Mouse (Mus musculus) midbrain, embryonic 12.5 days (tissue): Measurements from ENCODE around the gene Dock1. TPM values are rescaled to one million over a fixed set of nuclear protein-coding genes. Genes with fewer than 3 reads are reported as not detected.

Experiments used
- ATAC-seq: fragments of 200-750 bp; cut with Nextera tagmentation; 2 replicates; pipeline ENCODE4 v1.8.0; 2017; ENCODE audit warnings: low read depth, moderate TSS enrichment, moderate library complexity; ENCODE audit not compliant: low FRiP score
- H3K27ac ChIP-seq: fragments of 300-500 bp; sonication (generic); replicated peaks from 2 replicates; pipeline ENCODE4 v1.5.1; 2016; ENCODE audit warnings: mild to moderate bottlenecking
- H3K27me3 ChIP-seq: fragments of 300-500 bp; sonication (generic); 2 replicates; pipeline ENCODE4 v1.6.1; 2016; ENCODE audit warnings: mild to moderate bottlenecking
- H3K36me3 ChIP-seq: fragments of 300-500 bp; sonication (generic); 2 replicates; pipeline ENCODE4 v1.6.1; 2016
- H3K4me1 ChIP-seq: fragments of 300-500 bp; sonication (generic); 2 replicates; pipeline ENCODE4 v1.6.1; 2016
- H3K4me2 ChIP-seq: fragments of 300-500 bp; sonication (generic); replicated peaks from 2 replicates; pipeline ENCODE4 v1.6.1; 2016; ENCODE audit warnings: mild to moderate bottlenecking, moderate library complexity
- H3K4me3 ChIP-seq: fragments of 300-500 bp; sonication (generic); 2 replicates; pipeline ENCODE4 v1.5.1; 2016; ENCODE audit warnings: mild to moderate bottlenecking
- H3K9ac ChIP-seq: fragments of 300-500 bp; sonication (generic); replicated peaks from 2 replicates; pipeline ENCODE4 v1.6.1; 2016; ENCODE audit warnings: mild to moderate bottlenecking, moderate library complexity
- H3K9me3 ChIP-seq: fragments of 300-500 bp; sonication (generic); 2 replicates; pipeline ENCODE4 v1.6.1; 2016; ENCODE audit warnings: mild to moderate bottlenecking
- WGBS: fragments of 180-500 bp; shearing (Covaris S2); methylation state at CpG from one replicate; pipeline ENCODE4 v1.1.7; 2016; 5-methylcytosine and 5-hydroxymethylcytosine counted together
- polyA plus RNA-seq: library from polyadenylated mRNA; unstranded; fragments of >200 nt; fragmentation: Nextera tagmentation; extraction: Ambion mirVana; gene quantifications from 2 replicates; pipeline ENCODE4 v1.2.1, GENCODE M21; 2016

Gene Dock1
- polyA plus RNA-seq, 1 experiment from 2014 or later = 18.4 TPM

- Histone ChIP-seq H3K9me3 (no peaks in the 10 kb centered on the region), H3K36me3 (no peaks in the 10 kb centered on the region), H3K4me2 (no peak overlapping the region), H3K9ac (no peak overlapping the region), H3K27ac (no peak overlapping the region), H3K4me3 (no peak overlapping the region), H3K4me1 (peaks cover 20% of the 10 kb centered on the region), H3K27me3 (0 out of 2 replicates have a peak, but pooled peaks cover 4% of the 10 kb centered on the region)
- no peak for ATAC-seq
- 88% methylated on average over 5 of the region's 5 CpGs for WGBS
Measured at GRCm38 (mm10) chr7:134726530-134727258, 56.2 kb downstream of the Dock1 start.

GRCm38 (mm10) chr7:134729348-134729747 lies 58.9 kb downstream of the Dock1 start:
- Histone ChIP-seq H3K27me3 (0 out of 2 replicates have a peak, but pooled peaks cover 4% of the 10 kb centered on the region), H3K4me2 (no peak overlapping the region), H3K4me1 (peaks cover 16% of the 10 kb centered on the region), H3K4me3 (no peak overlapping the region), H3K36me3 (no peaks in the 10 kb centered on the region), H3K9me3 (no peaks in the 10 kb centered on the region), H3K27ac (no peak overlapping the region), H3K9ac (no peak overlapping the region)
- ATAC-seq = no peak

DNA sequence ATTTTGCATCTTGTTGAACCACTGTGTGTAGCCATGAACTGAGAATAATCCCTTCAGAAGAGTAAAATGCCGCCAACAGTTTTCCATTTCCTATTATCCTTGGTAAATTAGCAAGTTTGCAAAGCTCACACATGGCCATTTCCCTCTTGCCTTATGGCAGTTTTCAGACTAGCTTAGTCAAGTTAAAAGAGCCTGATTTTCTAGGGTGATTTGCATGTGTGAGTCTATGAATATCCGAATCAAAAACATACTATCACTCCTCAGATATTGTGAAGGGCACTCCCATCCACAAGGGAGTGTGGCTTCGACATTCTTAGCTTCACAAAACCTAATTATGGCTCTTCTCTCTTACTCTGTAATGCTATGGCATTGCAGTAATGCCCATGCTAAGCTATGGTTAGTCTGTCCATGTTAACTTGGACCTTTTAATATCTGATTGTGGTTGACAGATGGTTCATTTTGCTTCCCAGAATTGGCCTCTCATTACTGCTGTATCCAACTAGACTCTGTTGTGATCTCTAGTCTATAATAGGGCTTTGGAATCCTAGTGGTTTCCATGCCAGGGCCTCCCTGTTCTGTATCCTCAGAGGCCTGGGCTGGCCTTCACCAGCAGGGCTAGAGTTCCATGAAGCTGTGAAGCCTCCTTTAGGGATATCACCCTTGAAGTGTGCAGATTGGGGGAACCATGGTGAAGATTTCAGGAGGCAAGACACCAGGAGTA lies 60.1 kb downstream of the Dock1 start:
- 91% methylated on average over 3 of the region's 3 CpGs for WGBS
- H3K9ac ChIP-seq = no peak overlapping the region
- H3K27me3 ChIP-seq = 0 out of 2 replicates have a peak, but pooled peaks cover 4% of the 10 kb centered on the region
- no peak overlapping the region for H3K4me2 ChIP-seq
- H3K27ac ChIP-seq = no peak overlapping the region
- no peak overlapping the region for H3K4me3 ChIP-seq
- H3K4me1 ChIP-seq = peaks cover 3% of the 10 kb centered on the region; the same call in 1 of the 2 replicates
- no peak for ATAC-seq
- H3K36me3 ChIP-seq = no peaks in the 10 kb centered on the region
- no peaks in the 10 kb centered on the region for H3K9me3 ChIP-seq

- WGBS = 100% methylated on average over 4 of the region's 4 CpGs
- H3K36me3 ChIP-seq = peaks cover 8% of the 10 kb centered on the region; the same call in 1 of the 2 replicates
- H3K27ac ChIP-seq = no peak overlapping the region
- H3K4me3 ChIP-seq = no peak overlapping the region
- no peaks in the 10 kb centered on the region for H3K9me3 ChIP-seq
- H3K4me2 ChIP-seq = no peak overlapping the region
- no peak overlapping the region for H3K9ac ChIP-seq
- ATAC-seq = no peak
- H3K4me1 ChIP-seq = peaks cover 4% of the 10 kb centered on the region; the same call in 1 of the 2 replicates
- H3K27me3 ChIP-seq = no peaks in the 10 kb centered on the region
Measured at GRCm38 (mm10) chr7:134747059-134747458, 76.6 kb downstream of the Dock1 start.

DNA sequence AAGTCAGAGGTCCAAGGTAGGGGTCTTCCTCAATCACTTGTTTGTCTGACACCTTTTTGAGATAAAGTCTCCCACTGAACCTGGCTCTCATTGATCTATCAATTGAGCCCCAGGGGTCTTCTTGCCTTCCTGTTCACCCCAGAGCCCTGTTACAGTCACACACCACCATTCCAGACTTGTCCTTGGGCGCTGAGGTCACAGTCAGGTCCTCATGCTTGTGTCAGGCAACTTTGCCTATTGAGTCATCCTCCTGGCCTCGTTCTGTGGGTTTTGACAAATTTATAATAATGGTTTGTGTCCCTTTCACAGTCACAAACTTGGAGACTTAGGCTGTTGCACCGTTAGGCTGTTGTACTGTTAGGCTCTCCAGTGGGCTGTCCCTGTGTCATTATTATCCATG lies 77.9 kb downstream of the Dock1 start:
- Histone ChIP-seq H3K9ac (no peak overlapping the region), H3K9me3 (no peaks in the 10 kb centered on the region), H3K27me3 (no peaks in the 10 kb centered on the region), H3K4me3 (no peak overlapping the region), H3K27ac (no peak overlapping the region), H3K4me1 (peaks cover 10% of the 10 kb centered on the region), H3K4me2 (no peak overlapping the region), H3K36me3 (peaks cover 8% of the 10 kb centered on the region; the same call in 1 of the 2 replicates)
- 89% methylated on average over 3 of the region's 3 CpGs for WGBS
- no peak for ATAC-seq

DNA sequence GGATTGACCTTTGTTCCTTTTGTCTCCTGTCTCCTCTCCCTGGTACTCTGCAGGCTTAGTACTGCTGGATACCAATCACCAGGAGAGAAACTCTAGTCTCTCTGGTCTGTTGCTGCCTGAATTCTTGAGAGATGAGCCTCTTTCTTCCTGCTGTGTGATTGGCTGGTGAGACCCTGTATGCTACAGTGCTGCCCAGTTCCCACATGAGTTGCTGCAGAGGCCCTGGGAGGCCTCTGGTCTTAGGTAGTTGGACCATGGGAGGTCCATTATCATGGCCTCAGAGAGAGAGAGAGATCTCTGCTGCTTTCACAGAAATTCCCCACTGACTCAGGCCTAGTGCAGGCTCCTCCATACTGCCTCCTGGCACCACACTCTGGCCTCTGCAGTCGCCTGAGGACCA lies 79.2 kb downstream of the Dock1 start:
- no peak overlapping the region for H3K4me2 ChIP-seq
- no peaks in the 10 kb centered on the region for H3K27me3 ChIP-seq
- no peaks in the 10 kb centered on the region for H3K9me3 ChIP-seq
- no peak overlapping the region for H3K9ac ChIP-seq
- no peak overlapping the region for H3K27ac ChIP-seq
- no peak for ATAC-seq
- H3K36me3 ChIP-seq = peaks cover 6% of the 10 kb centered on the region; the same call in 1 of the 2 replicates
- H3K4me3 ChIP-seq = no peak overlapping the region
- 78% methylated on average over 1 of the region's 1 CpGs for WGBS
- peaks cover 10% of the 10 kb centered on the region for H3K4me1 ChIP-seq

GRCm38 (mm10) chr7:134751496-134751895 lies 81.0 kb downstream of the Dock1 start:
- Histone ChIP-seq H3K27me3 (no peaks in the 10 kb centered on the region), H3K9ac (no peak overlapping the region), H3K4me1 (peaks cover 10% of the 10 kb centered on the region), H3K4me2 (no peak overlapping the region), H3K36me3 (peaks cover 5% of the 10 kb centered on the region; the same call in 1 of the 2 replicates), H3K9me3 (no peaks in the 10 kb centered on the region), H3K4me3 (no peak overlapping the region), H3K27ac (no peak overlapping the region)
- no peak for ATAC-seq
- WGBS = 82% methylated on average over 3 of the region's 3 CpGs

GRCm38 (mm10) chr7:134753417-134753816 lies 83.0 kb downstream of the Dock1 start:
- no peak for ATAC-seq
- no peak overlapping the region for H3K9ac ChIP-seq
- no peak overlapping the region for H3K27ac ChIP-seq
- peaks cover 10% of the 10 kb centered on the region for H3K4me1 ChIP-seq
- no peaks in the 10 kb centered on the region for H3K27me3 ChIP-seq
- no peak overlapping the region for H3K4me3 ChIP-seq
- no peak overlapping the region for H3K4me2 ChIP-seq
- 66% methylated on average over 5 of the region's 5 CpGs for WGBS
- no peaks in the 10 kb centered on the region for H3K36me3 ChIP-seq
- H3K9me3 ChIP-seq = no peaks in the 10 kb centered on the region

- peaks cover 6% of the 10 kb centered on the region; the same call in 1 of the 2 replicates for H3K4me1 ChIP-seq
- H3K27ac ChIP-seq = no peak overlapping the region
- H3K27me3 ChIP-seq = no peaks in the 10 kb centered on the region
- no peak overlapping the region for H3K4me2 ChIP-seq
- no peaks in the 10 kb centered on the region for H3K9me3 ChIP-seq
- no peaks in the 10 kb centered on the region for H3K36me3 ChIP-seq
- ATAC-seq = no peak
- no peak overlapping the region for H3K4me3 ChIP-seq
- 89% methylated on average over 7 of the region's 7 CpGs for WGBS
- no peak overlapping the region for H3K9ac ChIP-seq
Measured at GRCm38 (mm10) chr7:134757605-134758004, 87.2 kb downstream of the Dock1 start.

DNA sequence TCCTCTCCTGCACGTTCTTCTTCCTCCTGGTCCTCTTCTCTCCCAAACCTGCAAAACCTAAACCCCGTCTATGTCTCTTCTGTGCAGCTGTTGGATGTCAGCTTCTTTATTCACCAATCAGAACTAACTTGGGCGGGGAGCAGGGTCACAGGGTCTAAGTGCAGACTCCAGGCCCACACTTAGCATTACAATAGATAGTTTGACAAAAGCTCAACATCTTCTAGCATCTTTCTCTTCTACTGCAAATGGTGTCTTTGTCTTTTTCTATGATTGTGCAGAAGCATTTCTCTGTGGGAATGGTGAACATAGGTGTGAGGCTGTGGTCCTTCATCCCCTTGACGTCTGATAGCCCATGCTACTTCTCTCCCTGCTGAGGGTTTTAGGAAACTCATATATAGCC lies 91.3 kb downstream of the Dock1 start:
- Histone ChIP-seq H3K4me2 (no peak overlapping the region), H3K4me3 (no peak overlapping the region), H3K27me3 (no peaks in the 10 kb centered on the region), H3K9me3 (no peaks in the 10 kb centered on the region), H3K9ac (no peak overlapping the region), H3K27ac (no peak overlapping the region), H3K4me1 (no peaks in the 10 kb centered on the region), H3K36me3 (peaks cover 4% of the 10 kb centered on the region; the same call in 1 of the 2 replicates)
- no peak for ATAC-seq
- WGBS = 43% methylated on average over 4 of the region's 4 CpGs

DNA sequence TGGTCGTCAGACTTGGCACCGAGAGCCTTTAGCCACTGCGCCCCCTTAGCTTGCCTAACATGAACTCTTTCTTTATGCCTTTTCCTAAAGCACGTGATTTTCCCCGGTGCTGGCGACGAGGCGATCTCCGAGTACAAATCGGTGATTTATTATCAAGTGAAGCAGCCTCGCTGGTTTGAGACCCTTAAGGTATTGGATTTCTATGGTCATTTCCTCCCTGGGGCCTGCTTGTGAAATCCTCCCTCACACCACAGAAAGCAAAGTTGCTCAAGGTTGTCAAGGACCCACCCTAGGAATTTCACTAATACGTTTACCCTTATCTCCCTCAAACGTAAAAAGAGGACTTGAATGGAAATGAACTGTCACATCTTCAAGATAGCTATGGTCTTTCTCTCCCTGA lies 94.7 kb downstream of the Dock1 start:
- Histone ChIP-seq H3K9ac (no peak overlapping the region), H3K36me3 (peaks cover 4% of the 10 kb centered on the region; the same call in 1 of the 2 replicates), H3K27ac (no peak overlapping the region), H3K4me3 (no peak overlapping the region), H3K9me3 (no peaks in the 10 kb centered on the region), H3K4me2 (no peak overlapping the region), H3K4me1 (no peaks in the 10 kb centered on the region), H3K27me3 (no peaks in the 10 kb centered on the region)
- WGBS = 93% methylated on average over 13 of the region's 13 CpGs
- no peak for ATAC-seq

- WGBS = 95% methylated on average over 9 of the region's 9 CpGs
Measured at GRCm38 (mm10) chr7:134771314-134771713, 100.9 kb downstream of the Dock1 start.

More at GRCm38 (mm10) chr7:134771314-134771713, 100.9 kb downstream of the Dock1 start:
- Histone ChIP-seq H3K36me3 (peaks cover 4% of the 10 kb centered on the region), H3K27ac (no peak overlapping the region), H3K27me3 (no peaks in the 10 kb centered on the region), H3K4me1 (peaks cover 22% of the 10 kb centered on the region), H3K4me3 (no peak overlapping the region), H3K9me3 (no peaks in the 10 kb centered on the region), H3K9ac (no peak overlapping the region), H3K4me2 (no peak overlapping the region)
- no peak for ATAC-seq
